Mouse (Mus musculus): Measurements from ENCODE around the gene Rpl6. TPM values are rescaled to one million over a fixed set of nuclear protein-coding genes. Genes with fewer than 3 reads are reported as not detected.

Rpl6 gene
- polyA plus RNA-seq, 1 experiment, result 121 TPM

DNA sequence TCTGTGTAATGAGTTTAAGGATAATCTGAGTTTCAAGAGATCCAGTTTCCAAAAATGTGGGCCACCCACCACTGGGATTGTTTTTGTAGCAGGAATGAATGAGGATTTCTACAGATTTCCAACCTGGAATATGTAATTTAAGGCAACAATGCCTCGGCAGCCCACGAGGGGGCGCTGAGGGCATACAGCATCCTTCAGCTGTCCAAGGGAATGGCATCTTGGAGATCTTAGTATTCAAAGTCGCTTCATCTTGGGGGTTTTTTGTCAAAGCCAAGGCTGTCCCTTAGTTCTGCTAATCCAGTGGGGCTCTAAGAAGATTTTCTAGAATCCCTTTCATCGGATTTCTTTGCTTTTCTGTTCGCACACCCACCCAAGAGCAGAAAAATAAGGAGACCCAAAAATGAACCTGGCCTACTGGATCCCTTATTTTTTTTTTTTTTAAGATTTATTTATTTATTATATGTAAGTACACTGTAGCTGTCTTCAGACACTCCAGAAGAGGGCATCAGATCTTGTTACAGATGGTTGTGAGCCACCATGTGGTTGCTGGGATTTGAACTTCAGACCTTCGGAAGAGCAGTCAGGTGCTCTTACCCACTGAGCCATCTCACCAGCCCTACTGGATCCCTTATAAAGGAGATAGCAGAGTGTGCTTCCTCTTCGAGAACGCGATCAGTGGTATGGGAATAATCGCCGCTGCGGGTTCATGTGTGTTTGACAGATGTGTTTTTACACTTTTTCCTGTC is 11.3 kb downstream of the Rpl6 start:
- TF ChIP-seq GATA1 (IDR thresholded peaks at IDR 0.05; ENCODE audit: low read length), result no peak

GRCm38 (mm10) chr5:121216126-121216446 is 11.8 kb downstream of the Rpl6 start:
- peak; percentile 68 for TF ChIP-seq GATA1 (IDR thresholded peaks at IDR 0.05; ENCODE audit: low read length)

DNA sequence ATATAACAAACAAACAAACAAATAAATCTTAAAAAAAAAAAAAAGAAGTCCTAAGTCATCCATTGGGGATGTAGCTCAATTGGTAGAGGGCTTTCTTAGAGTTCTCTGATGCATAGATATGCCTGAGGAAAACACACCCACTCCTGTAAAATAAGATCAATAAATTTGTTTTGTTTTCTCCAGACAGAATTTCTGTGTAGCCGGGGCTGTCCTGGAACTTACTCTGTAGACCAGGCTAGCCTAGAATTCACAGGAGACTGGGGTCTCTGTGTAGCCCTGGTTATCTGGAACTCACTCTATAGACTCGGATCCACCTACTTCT is 13.0 kb downstream of the Rpl6 start:
- no peak for TF ChIP-seq GATA1 (IDR thresholded peaks at IDR 0.05; ENCODE audit: low read length)

GRCm38 (mm10) chr5:121219190-121219589 is 14.9 kb downstream of the Rpl6 start:
- no peak for TF ChIP-seq GATA1 (IDR thresholded peaks at IDR 0.05; ENCODE audit: low read length)

DNA sequence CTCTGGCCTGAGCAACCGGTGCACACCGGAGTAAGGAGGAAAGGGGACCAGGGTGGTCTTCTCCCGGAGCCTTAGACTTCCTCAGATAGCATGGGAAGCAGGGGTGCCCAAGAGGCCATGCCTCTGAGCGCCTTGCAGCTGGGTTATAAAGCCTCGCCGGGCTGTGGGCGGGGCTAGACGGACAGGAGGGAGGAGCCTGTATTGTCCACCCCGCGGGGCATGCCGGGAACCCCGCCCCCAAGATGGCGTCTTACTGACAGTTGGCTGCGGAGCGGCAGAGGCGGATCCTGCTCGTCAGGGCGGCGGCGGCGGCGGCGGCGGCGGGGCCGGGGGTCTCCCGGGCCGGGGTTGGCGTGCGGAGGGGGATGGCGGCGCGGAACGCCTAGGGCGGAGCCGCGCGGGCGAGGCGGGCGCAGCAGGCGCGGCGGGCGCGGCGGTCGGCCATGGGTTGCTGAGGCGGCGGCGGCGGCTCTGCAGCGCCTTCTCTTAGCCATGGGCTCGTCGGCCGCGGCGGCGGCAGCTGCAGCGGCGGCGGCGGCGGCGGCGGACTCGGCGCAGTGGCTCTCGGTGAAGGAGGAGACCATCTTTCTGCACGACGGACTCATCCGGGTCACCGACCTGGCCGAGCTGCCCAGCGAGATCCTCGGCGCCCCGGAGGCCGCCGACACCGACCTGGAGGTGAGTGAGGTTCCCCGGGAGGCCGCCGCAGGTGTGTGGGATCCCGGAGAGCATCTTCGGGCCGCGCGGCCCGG is 15.9 kb downstream of the Rpl6 start, which contains the start of gene Hectd4:
Gene Hectd4 (plus strand): TSS at position 240 of the 752 bp plus-strand sequence.
- TF ChIP-seq GATA1 (IDR thresholded peaks at IDR 0.05; ENCODE audit: low read length), result no peak

DNA sequence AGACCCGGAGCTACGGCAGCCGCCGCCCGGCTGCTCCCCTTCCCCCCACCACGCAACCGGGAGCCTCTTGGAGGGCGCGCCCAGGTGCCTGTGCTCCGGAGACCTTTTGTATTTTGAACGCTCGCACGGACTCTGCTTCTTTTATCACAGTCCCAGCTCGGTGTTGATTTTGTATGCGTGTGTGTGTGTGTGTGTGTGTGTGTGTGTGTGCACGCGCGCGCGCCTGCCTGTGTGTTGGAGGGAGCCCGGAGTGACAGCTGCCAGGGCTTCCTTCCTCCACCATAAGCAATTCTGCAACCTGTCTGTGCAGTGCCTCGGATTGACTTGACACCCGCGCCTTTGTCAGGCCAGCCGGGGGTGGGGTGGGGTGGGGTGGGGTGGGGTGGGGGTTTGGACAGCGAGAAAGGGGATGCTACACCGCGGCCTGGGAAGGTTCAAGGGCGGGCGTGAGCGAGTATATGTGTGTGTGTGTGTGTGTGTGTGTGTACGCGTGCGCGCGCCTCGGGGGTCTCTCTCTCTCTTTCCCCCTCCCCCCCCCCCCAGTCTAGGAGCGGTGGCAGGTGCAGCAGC is 16.5 kb downstream of the Rpl6 start:
- TF ChIP-seq GATA1 (IDR thresholded peaks at IDR 0.05; ENCODE audit: low read length), result no peak

DNA sequence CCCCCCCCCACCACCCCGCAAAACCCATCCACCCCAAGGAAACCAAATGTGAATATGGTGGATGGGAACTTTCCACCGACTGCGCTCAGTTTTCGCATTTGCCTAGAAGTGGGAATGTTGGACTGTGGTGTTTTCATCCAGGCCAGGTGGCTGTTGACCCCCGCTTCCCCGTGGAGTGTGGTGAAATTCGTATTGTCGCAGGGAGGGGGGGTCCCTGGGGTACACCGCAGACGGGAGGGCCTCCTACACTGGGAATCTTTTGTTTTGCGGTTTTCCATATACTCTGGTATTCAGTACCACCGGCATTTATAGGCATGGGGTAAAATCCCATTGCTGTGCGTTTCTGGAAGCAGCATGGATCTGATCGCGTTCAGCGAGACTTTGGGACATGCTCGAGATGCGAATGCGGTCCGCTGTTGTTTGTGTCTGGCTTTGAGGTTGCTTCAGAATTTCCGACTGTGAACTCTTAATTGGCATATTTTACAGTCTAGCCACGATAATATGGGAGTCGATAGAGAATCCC is 17.1 kb downstream of the Rpl6 start:
- TF ChIP-seq GATA1 (IDR thresholded peaks at IDR 0.05; ENCODE audit: low read length), result no peak

DNA sequence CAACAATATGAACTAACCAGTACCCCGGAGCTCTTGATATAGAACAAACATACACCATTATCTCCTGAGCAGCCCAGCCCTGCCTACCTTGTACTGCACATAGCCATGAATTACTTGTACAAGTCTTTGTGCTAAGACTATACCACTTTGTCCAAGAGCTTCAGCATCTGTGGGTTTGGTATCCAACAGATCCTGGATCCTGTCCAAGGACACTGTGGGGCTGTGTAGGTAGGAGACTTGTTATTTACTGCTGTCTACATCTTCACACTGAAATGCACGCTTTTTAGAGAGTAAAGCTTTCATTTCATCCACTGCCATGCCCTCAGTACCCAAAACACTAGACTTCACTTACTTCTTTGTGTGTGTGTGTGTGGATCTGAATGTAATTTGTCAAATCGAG is 20.6 kb downstream of the Rpl6 start:
- TF ChIP-seq GATA1 (IDR thresholded peaks at IDR 0.05; ENCODE audit: low read length), result no peak

DNA sequence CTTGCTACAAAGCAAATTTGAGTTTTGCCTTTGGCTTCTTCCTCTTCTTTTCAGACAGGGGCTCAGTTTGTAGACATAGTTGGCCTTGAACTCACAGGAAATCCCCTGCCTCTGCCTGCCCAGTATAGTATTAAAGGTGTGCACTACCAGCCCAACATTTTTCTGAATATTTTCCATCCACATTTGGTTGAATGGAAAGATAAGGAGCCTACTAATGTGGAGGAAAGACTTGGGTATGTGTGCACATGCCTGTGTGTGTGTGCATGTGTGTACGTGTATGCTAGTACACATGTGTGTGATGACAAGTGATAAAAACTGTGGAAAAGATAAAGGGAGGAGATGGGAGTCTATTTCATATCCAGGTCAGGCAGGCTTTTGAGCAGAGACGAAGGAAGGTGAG is 21.6 kb downstream of the Rpl6 start:
- TF ChIP-seq GATA1 (IDR thresholded peaks at IDR 0.05; ENCODE audit: low read length), result no peak

DNA sequence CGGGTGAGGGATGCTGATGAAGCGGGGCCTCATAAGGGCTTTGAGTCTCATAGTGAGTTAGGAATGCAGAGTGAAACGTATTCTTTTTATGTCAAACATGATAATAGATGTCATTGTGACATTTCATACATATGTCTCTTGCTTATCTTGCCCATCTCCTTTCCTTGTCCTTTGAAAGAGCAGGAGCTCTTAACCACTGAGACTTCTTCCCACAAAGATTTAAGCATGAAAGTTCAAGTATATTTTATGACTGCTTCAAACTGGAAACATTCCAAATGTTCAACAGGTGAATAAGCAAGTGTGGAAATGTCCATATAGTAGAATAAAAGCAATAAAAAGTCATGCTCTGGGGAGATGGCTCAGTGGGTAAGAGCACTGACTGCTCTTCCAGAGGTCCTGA is 22.1 kb downstream of the Rpl6 start:
- TF ChIP-seq GATA1 (IDR thresholded peaks at IDR 0.05; ENCODE audit: low read length), result no peak

DNA sequence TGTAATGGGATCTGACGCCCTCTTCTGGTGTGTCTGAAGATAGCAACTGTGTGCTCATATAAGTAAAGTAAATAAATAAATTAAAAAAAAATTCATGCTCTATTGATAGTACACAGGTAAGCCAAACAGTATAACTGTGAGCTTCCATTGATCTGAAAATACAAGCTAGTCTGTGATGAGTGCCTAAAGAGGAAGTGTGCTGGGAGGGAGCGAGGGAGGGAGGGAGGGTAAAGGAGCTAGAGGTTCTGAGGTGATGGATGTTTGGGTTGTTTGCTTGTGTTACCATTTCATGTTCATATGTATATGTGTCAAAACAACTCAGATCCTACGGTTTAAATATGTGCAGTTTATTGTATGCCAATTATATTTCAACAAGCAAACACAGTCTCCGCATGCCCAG is 22.6 kb downstream of the Rpl6 start:
- no peak for TF ChIP-seq GATA1 (IDR thresholded peaks at IDR 0.05; ENCODE audit: low read length)

GRCm38 (mm10) chr5:121229182-121229581 is 24.9 kb downstream of the Rpl6 start:
- TF ChIP-seq GATA1 (IDR thresholded peaks at IDR 0.05; ENCODE audit: low read length), result no peak

GRCm38 (mm10) chr5:121230811-121231210 is 26.5 kb downstream of the Rpl6 start:
- TF ChIP-seq GATA1 (IDR thresholded peaks at IDR 0.05; ENCODE audit: low read length), result peak; percentile 7

- TF ChIP-seq GATA1 (IDR thresholded peaks at IDR 0.05; ENCODE audit: low read length), result no peak
Observed at GRCm38 (mm10) chr5:121232789-121233188, 28.5 kb downstream of the Rpl6 start.

DNA sequence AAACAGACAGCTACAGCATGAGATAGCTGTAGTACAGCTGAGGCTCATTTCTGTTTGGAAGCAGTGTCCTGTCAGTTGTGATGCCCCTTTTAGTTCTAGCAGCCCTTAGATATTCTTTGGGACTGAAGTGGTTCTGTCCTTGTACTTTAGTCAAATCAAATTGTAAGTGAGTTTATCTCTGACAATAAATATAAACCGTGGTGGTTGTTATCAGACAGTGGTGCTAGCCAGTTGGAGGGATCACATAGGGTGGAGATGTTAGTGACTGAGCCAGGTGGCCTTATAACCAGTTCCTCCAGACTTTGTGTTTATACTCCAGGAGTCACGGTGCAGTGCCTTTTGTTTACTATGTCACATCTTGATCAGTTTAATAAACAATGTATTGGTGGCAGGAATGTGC is 29.4 kb downstream of the Rpl6 start:
- no peak for TF ChIP-seq GATA1 (IDR thresholded peaks at IDR 0.05; ENCODE audit: low read length)

DNA sequence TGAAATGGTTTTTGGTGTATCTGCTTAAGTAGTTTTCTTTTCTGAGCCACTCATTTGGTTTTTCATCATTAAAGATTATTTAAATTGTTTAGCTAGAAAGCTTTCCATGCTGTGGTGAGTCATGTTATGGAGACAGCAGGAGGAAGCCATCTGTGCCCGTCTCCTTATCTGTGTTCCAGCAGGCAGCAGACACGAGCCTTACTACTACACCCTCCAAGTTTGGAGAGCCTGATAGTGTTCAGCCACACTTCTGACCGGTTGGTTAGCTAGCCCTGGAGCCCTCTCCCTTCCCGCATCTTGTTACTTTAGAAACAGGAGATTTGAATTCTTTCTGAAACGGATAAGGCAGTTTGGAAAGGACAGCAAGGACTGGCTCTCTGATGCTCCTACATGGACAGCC is 31.9 kb downstream of the Rpl6 start:
- TF ChIP-seq GATA1 (IDR thresholded peaks at IDR 0.05; ENCODE audit: low read length), result peak; percentile 75

- no peak for TF ChIP-seq GATA1 (IDR thresholded peaks at IDR 0.05; ENCODE audit: low read length)
Observed at GRCm38 (mm10) chr5:121238208-121238607, 33.9 kb downstream of the Rpl6 start.
